Mouse (Mus musculus) MEL (cell line): Measurements from ENCODE around the gene Rcbtb1. TPM values are rescaled to one million over a fixed set of nuclear protein-coding genes. Genes with fewer than 3 reads are reported as not detected.
"Not testable (repeated sequence)": the region's sequence is repeated elsewhere in the genome, so short reads cannot be mapped to it uniquely, and the experiment has no call there.

Experiments used
- DNase-seq: peaks from one replicate; pipeline ENCODE4 v3.0.0; 2011; ENCODE audit warnings: low read depth, low spot score
- H3K27ac ChIP-seq: 2 replicates; pipeline ENCODE4 v1.5.1; 2012; ENCODE audit warnings: low read depth, mild to moderate bottlenecking, control low read depth, low read length, moderate library complexity; ENCODE audit not compliant: control insufficient read depth
- H3K27me3 ChIP-seq, 2 experiments: fragments of 150-350 bp in 1 of 2; sonication (generic) in 1 of 2; 2 replicates each; pipeline ENCODE4 v1.6.1; 2012; ENCODE audit warnings: low read length in 2 of 2, mild to moderate bottlenecking in 2 of 2, improper control_type of control experiment in 1 of 2, moderate library complexity in 1 of 2; ENCODE audit not compliant: insufficient read depth in 2 of 2, control insufficient read depth in 1 of 2
- H3K36me3 ChIP-seq, 2 experiments: 2 replicates each; pipeline ENCODE4 v1.6.1; 2012 to 2014; ENCODE audit warnings: low read length in 2 of 2, improper control_type of control experiment in 1 of 2, inconsistent platforms in 1 of 2, mild to moderate bottlenecking in 1 of 2; ENCODE audit not compliant: insufficient read depth in 2 of 2, control insufficient read depth in 1 of 2
- H3K4me1 ChIP-seq, 2 experiments: fragments of 150-350 bp in 1 of 2; sonication (generic) in 1 of 2; 2 replicates each; pipeline ENCODE4 v1.6.1; 2012; ENCODE audit warnings: low read length in 2 of 2, improper control_type of control experiment in 1 of 2, mild to moderate bottlenecking in 1 of 2; ENCODE audit not compliant: insufficient read depth in 2 of 2, control insufficient read depth in 1 of 2
- H3K4me3 ChIP-seq, 2 experiments: fragments of 150-350 bp in 1 of 2; sonication (generic) in 1 of 2; 2 replicates each; pipeline ENCODE4 v1.5.1; 2012; ENCODE audit warnings: low read depth in 2 of 2, low read length in 2 of 2, mild to moderate bottlenecking in 2 of 2, moderate library complexity in 2 of 2, control low read depth in 1 of 2, improper control_type of control experiment in 1 of 2; ENCODE audit not compliant: control insufficient read depth in 1 of 2, insufficient read depth in 1 of 2
- H3K79me2 ChIP-seq: 2 replicates; pipeline ENCODE4 v1.6.1; 2012; ENCODE audit warnings: mild to moderate bottlenecking, low read length, moderate library complexity; ENCODE audit not compliant: control insufficient read depth, poor library complexity, insufficient read depth
- H3K9ac ChIP-seq: 2 replicates; pipeline ENCODE4 v1.6.1; 2012; ENCODE audit warnings: low read depth, mild to moderate bottlenecking, control low read depth, low read length, moderate library complexity; ENCODE audit not compliant: control insufficient read depth, poor library complexity, severe bottlenecking
- H3K9me3 ChIP-seq: fragments of 150-350 bp; sonication (generic); replicated peaks from 2 replicates; pipeline ENCODE4 v1.6.1; 2012; ENCODE audit warnings: mild to moderate bottlenecking, low read length, improper control_type of control experiment, moderate library complexity; ENCODE audit not compliant: insufficient read depth
- CHD1 ChIP-seq: IDR thresholded peaks from 2 replicates; pipeline ENCODE4 v1.6.1; 2012; ENCODE audit warnings: low read depth, mild to moderate bottlenecking, inconsistent platforms, low read length, improper control_type of control experiment
- CHD2 ChIP-seq: IDR thresholded peaks from 2 replicates; pipeline ENCODE4 v1.6.1; 2011; ENCODE audit warnings: low read length, improper control_type of control experiment
- MAZ ChIP-seq: IDR thresholded peaks from 2 replicates; pipeline ENCODE4 v1.6.1; 2012; ENCODE audit warnings: low read depth, mild to moderate bottlenecking, inconsistent platforms, low read length, improper control_type of control experiment
- MXI1 ChIP-seq: IDR thresholded peaks from 2 replicates; pipeline ENCODE4 v1.6.1; 2011; ENCODE audit warnings: mild to moderate bottlenecking, low read depth, low read length, improper control_type of control experiment
- POLR2AphosphoS5 ChIP-seq: IDR thresholded peaks from 2 replicates; pipeline ENCODE4 v1.6.1; 2012; ENCODE audit warnings: low read depth, borderline replicate concordance, mild to moderate bottlenecking, inconsistent platforms, low read length, moderate library complexity, mixed read lengths
- SMC3 ChIP-seq: IDR thresholded peaks from 2 replicates; pipeline ENCODE4 v1.6.1; 2011; ENCODE audit warnings: low read depth, low read length, improper control_type of control experiment
- TAL1 ChIP-seq: IDR thresholded peaks from 2 replicates; pipeline ENCODE4 v1.6.1; 2012; ENCODE audit warnings: mild to moderate bottlenecking, inconsistent platforms, low read length, moderate library complexity, mixed read lengths
- UBTF ChIP-seq: IDR thresholded peaks from 2 replicates; pipeline ENCODE4 v1.6.1; 2012; ENCODE audit warnings: low read depth, mild to moderate bottlenecking, inconsistent platforms, low read length, improper control_type of control experiment, moderate library complexity, borderline replicate concordance; ENCODE audit not compliant: insufficient read depth
- ZKSCAN1 ChIP-seq: IDR thresholded peaks from 2 replicates; pipeline ENCODE4 v1.6.1; 2012; ENCODE audit warnings: low read depth, mild to moderate bottlenecking, inconsistent platforms, low read length, improper control_type of control experiment, moderate library complexity
- ZNF384 ChIP-seq: IDR thresholded peaks from 2 replicates; pipeline ENCODE4 v1.6.1; 2012; ENCODE audit warnings: low read depth, mild to moderate bottlenecking, inconsistent platforms, low read length, improper control_type of control experiment
- polyA plus RNA-seq, 2 experiments: library from polyadenylated mRNA; stranded (reverse) in 1 of 2; unstranded in 1 of 2; fragments of >175 nt in 1 of 2; fragments of >200 nt in 1 of 2; gene quantifications; 2 replicates each; pipeline versions ENCODE4 v1.2.1 to v1.2.4; 2012; ENCODE audit warnings: low replicate concordance in 2 of 2, low read depth in 1 of 2; ENCODE audit not compliant: insufficient read length in 2 of 2, insufficient read depth in 1 of 2, missing spikeins in 1 of 2
- total RNA-seq: library from RNA; depleted of rRNA; stranded (reverse); fragments of 300-350 nt; gene quantifications from 2 replicates; pipeline ENCODE4 v1.2.3, GENCODE M21; 2012; rRNA removed

Gene Rcbtb1
- total and polyA plus RNA-seq, 3 experiments, result 4.4 to 6.7 TPM; not detected in 1

- Histone ChIP-seq H3K27ac (no peak within 1 kb of the TSS), H3K4me3 (peak within 1 kb of the TSS; percentile 13 to 30; a peak in 3 of 4 replicates), H3K79me2 (no peaks in the 10 kb centered on the region), H3K9ac (no peak within 1 kb of the TSS), H3K27me3 (no peaks in the 10 kb centered on the region), H3K9me3 (no peaks in the 10 kb centered on the region), H3K36me3 (no peaks in the 10 kb centered on the region), H3K4me1 (no peaks in the 10 kb centered on the region; a peak in 1 of 4 replicates)
- TF ChIP-seq MAZ, result no peak
- no peak for TF ChIP-seq ZNF384
- no peak for TF ChIP-seq MXI1
- TF ChIP-seq POLR2AphosphoS5, result no peak
- no peak for TF ChIP-seq CHD1
- no peak for TF ChIP-seq UBTF
- no peak for TF ChIP-seq CHD2
- TF ChIP-seq SMC3, result no peak
- TF ChIP-seq ZKSCAN1, result no peak
- no peak for TF ChIP-seq TAL1
- peak; percentile 52 for DNase-seq
Observed at GRCm38 (mm10) chr14:59260056-59260455, 59.0 kb downstream of the Rcbtb1 start, which contains the start of gene Gm6904. TSS of gene Gm6904 (minus strand) at chr14:59260216.

- H3K4me1 ChIP-seq, H3K27me3 ChIP-seq, H3K27ac ChIP-seq, DNase-seq, H3K79me2 ChIP-seq, H3K9me3 ChIP-seq, H3K4me3 ChIP-seq, H3K36me3 ChIP-seq, H3K9ac ChIP-seq: not testable (repeated sequence)
Observed at GRCm38 (mm10) chr14:59274961-59275360, 74.0 kb downstream of the Rcbtb1 start.

Other genes starting within 250 kb of the Rcbtb1 start
- not detected in 2 replicates for gene 1700129C05Rik, start 58.3 kb upstream of the Rcbtb1 start, total RNA-seq
- not detected for gene 1700129C05Rik, start 58.3 kb upstream of the Rcbtb1 start, polyA plus RNA-seq
- gene Gm5142, start 22.5 kb upstream of the Rcbtb1 start, total RNA-seq, result not detected in 2 replicates
- gene Gm5142, start 22.5 kb upstream of the Rcbtb1 start, polyA plus RNA-seq, result not detected
- not detected in 2 replicates for gene Gm6904, start 59.0 kb downstream of the Rcbtb1 start, total RNA-seq
- gene Gm6904, start 59.0 kb downstream of the Rcbtb1 start, polyA plus RNA-seq, result not detected
- gene Phf11a, start 96.3 kb downstream of the Rcbtb1 start, total RNA-seq, result not detected in 2 replicates
- gene Phf11a, start 96.3 kb downstream of the Rcbtb1 start, polyA plus RNA-seq, result under 1 TPM in 1 of 2 experiments, not detected in 1; 0.25 TPM
- not detected in 2 replicates for gene Phf11b, start 140.1 kb downstream of the Rcbtb1 start, total RNA-seq
- gene Phf11b, start 140.1 kb downstream of the Rcbtb1 start, polyA plus RNA-seq, result under 1 TPM in 1 of 2 experiments, not detected in 1; 0.35 TPM
- 5.6 and 6.2 TPM in 2 replicates for gene Phf11d, start 164.3 kb downstream of the Rcbtb1 start, total RNA-seq
- 10 to 100 TPM in 1 of 2 experiments, not detected in 1; 19.5 TPM for gene Phf11d, start 164.3 kb downstream of the Rcbtb1 start, polyA plus RNA-seq
- 0.92 and 1.0 TPM in 2 replicates for gene Phf11c, start 194.2 kb downstream of the Rcbtb1 start, total RNA-seq
- gene Phf11c, start 194.2 kb downstream of the Rcbtb1 start, polyA plus RNA-seq, result 1 to 10 TPM in 1 of 2 experiments, not detected in 1; 1.2 TPM
- 18.3 and 20.2 TPM in 2 replicates for gene Setdb2, start 239.7 kb downstream of the Rcbtb1 start, total RNA-seq
- 10 to 100 TPM in 1 of 2 experiments, not detected in 1; 10.8 TPM for gene Setdb2, start 239.7 kb downstream of the Rcbtb1 start, polyA plus RNA-seq
- 22.6 and 24.2 TPM in 2 replicates for gene Cab39l, start 239.8 kb downstream of the Rcbtb1 start, total RNA-seq
- gene Cab39l, start 239.8 kb downstream of the Rcbtb1 start, polyA plus RNA-seq, result 10 to 100 TPM in 1 of 2 experiments, not detected in 1; 34.0 TPM